Mouse (Mus musculus) left cerebral cortex, postnatal 14 days (tissue): Measurements from ENCODE around the gene Pipox. TPM values are rescaled to one million over a fixed set of nuclear protein-coding genes. Genes with fewer than 3 reads are reported as not detected.

ENCODE experiments used
- DNase-seq, 2 experiments: peaks; one replicate each; pipeline ENCODE4 v3.0.0; 2021 to 2022; ENCODE audit warnings: low spot score in 2 of 2, mixed read lengths in 1 of 2
- intact Hi-C: fragments of 180-260 bp; cut with DNase I; formaldehyde crosslinking; loops from one replicate; pipeline ENCODE4 v1.15.1; 2025
- long read RNA-seq, 2 experiments: library from polyadenylated mRNA; stranded (forward); transcript quantifications; one replicate each; pipeline ENCODE4 v2.0.0; 2021
- total RNA-seq, 2 experiments: library from RNA; stranded (reverse); gene quantifications; 2 replicates each; pipeline ENCODE4 v1.2.3; 2021

Gene Pipox
- total RNA-seq: under 1 TPM; 0.18 to 0.70 TPM
- long read RNA-seq, experiment 1, partial matches to known transcripts: 0 of 1 reads
- long read RNA-seq, experiment 1, other reads (novel, unspliced or antisense): 0 of 1 reads
- long read RNA-seq, experiment 2, partial matches to known transcripts: 0 of 1 reads
- long read RNA-seq, experiment 2, other reads (novel, unspliced or antisense): 0 of 1 reads

DNA sequence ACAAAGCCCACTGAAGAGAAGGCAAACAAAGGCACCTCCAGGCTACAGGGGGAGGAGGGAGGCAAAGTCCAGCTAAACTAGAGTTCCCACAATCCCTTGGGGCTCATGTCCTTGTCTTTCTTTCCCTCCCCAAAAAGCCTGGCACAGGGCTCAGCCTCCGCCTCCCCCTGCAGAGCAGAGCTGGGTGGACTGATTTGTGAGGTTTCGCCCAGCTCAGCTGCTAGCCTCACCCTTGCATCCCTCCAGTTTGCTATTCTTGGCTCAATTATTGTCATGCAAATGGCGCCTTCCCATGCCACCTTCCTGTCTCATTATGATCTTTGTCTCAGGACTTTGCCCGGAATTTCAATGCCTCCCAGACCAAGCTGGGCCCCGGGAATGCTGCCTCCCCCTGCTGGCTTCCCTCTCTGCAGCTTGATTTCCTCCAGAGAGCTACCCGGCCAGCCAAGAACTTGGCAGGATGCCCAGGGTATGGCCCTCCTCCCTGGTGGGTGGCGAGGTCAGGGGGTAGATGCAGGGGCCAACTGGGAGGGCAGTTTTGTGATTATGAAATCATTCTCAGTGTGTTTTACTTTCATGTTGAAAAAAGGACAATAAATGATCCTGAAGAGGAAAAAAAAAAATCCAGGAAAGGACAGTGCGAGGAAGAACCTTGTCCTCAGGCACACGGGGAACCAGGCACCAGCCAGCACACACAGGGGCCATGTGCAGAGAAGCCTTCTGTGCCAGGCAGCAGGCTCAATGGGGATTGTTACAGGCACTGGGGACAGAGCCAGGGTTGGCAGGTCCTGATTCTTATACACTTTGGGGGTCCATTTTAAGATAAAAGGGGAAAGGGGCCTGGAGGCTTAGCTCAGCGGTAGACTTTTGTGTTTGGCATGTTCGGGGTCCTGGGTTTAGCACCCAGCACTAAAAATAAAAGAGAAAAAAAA is at the start of gene Pipox:
Gene Pipox (minus strand): TSS at position 310 of the 932 bp plus-strand sequence.
- peak; percentile 78 to 80 for DNase-seq
- intact Hi-C loops: no loop called here

DNA sequence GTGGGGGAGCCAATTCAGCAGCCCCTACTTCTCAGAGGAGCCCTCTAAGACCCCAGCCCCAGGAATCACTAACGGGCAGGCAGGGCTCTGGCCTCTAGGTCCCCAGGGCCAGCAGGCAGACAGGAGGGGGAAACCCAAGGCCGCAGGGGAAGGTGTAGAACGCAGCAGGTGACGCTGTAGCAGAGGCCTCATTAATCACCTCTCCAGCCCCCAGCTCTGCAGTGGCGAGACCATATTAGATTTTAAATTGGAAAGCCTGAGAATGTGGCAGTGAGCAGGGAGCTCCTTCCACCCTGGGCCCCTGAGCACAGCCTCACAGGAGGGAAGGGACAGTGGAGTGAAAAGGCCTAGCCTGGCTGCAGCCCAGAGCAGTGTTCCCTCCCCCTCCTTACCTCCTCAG is 48.3 kb upstream of the Pipox start:
- intact Hi-C loops: no loop called here
- DNase-seq: no peak

DNA sequence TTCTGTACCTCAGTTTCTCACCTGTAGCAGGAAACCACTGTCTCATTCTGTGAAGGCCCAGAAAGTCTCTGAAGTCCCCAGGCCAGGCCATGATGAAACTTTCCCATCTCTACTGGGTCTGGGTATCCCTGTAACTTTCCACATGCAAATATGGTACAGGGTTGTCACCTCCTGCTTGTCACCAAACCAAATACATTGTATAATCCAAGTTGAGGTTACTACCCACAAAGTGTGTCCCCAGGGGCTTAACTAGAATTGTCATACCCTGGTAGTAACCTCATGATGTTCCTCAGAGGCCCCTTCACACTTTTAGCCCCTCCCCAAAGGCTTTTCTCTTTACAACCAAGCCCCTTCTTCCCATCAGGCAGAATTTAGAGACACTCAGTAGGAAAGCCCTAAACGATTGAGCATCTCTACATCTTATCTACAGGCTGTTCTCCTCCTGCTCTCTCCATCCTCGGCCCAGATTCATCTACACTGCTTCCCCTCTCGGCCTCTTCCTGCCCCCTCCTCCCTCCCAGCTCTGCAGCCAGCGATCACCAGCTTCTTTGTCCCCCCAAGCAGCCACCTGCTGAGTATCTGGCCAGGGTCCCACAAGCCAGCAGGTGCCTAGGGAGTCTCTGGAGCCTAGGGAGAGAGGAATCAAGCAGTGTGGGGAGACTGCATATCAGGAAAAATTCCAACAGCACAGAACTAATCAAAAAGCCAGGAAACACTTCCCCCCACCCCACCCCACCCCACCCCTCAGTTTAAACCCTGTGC is 43.9 kb upstream of the Pipox start:
- intact Hi-C loops: no loop called here
- DNase-seq: no peak

DNA sequence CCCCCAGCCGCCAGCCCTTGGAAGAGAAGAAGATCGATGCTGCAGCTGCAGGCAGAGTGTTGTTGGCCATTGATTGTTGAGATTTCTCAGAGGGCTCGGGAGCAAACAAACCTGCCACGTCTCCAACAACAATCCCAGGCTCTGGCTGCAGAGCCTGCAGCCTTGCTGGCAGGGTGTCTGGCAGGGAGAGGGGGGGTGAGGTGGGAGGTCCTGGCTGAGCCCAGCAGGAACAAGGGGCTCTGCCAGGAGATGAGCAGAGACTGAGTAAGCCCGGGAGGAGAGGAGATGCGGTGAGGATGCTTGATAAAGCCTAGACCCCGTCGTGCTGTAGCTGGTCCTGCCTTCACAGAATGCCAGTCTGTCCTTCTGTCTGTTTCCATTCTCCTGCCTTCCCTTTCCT is 43.0 kb upstream of the Pipox start:
- no peak for DNase-seq
- intact Hi-C loops: no loop called here

DNA sequence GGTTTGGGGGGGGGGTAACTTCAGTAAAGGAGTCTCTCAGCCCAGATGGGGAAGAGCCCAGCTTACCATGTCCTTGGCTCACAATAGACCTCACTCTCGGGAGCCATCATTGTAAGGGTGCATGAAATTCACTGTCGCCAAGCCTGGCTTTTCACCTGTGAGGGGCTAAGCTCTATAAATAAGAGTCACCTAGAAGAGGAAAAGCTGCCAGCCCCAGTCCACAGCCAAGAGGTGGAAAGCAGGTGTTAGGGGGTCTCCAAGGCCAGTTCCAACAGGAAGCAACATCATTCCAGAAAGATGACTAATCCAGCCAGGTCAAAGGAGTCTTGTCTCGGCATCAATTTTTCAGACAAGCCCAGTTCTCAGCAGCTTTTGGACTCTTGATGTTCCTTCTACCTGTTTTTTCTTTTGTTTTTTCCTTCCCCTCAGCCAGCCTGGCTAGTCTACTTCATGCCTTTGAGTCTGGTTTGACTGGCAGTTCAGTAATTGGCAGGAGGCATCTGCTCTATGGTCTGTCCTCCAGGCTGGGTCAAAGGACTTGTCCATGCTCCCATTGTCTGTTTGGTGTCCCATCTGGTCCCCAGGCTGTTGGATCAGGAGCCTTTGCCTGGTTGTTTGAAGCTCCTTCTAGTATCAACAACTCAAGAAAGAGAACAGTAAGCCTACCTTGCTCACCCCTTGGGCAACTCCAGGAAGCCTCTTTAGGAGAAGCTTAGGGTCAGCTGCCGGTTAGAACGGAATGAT is 40.8 kb upstream of the Pipox start:
- intact Hi-C loops: no loop called here
- no peak for DNase-seq

DNA sequence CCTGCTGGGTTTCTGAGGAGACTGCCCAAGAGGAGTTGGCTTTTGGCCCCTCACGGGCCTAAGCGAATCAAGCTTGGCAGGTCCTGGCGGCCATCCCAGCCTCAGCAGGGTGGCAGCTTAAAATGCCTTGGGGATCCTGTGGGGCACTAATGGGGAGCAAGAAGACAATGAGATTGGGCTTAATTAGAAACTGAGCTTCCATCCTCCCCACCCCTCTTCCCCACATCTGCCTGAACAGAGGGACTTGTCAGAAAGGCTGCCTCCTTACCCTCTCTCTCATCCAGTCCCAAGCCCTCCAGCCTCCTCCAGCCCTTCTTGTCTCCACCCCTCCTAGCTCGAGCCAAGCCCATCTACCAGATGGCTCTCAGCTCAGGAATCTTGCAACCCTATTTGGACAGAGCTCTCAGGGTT is 40.2 kb upstream of the Pipox start:
- intact Hi-C loops: no loop called here
- no peak for DNase-seq

DNA sequence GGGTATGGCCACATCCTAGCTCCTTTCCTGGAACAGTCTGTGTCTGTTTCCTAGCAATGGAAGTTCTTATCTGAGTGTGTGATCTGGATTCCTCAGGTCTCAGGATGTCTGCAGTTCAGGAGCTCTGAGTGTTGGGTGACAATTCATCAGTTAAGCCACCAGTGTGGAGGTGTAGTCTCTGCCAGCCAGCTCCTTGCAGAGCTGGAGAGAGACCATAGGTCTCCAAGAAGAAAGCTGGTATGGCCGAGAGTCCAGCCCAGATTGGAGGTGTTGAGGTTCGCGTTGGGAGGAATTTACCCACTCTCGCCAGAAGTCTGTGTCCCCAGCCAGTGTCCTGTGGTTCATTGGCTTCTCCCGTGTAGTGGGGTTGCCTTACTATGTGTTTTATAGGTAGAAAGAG is 38.7 kb upstream of the Pipox start:
- intact Hi-C loops: no loop called here
- DNase-seq: no peak

DNA sequence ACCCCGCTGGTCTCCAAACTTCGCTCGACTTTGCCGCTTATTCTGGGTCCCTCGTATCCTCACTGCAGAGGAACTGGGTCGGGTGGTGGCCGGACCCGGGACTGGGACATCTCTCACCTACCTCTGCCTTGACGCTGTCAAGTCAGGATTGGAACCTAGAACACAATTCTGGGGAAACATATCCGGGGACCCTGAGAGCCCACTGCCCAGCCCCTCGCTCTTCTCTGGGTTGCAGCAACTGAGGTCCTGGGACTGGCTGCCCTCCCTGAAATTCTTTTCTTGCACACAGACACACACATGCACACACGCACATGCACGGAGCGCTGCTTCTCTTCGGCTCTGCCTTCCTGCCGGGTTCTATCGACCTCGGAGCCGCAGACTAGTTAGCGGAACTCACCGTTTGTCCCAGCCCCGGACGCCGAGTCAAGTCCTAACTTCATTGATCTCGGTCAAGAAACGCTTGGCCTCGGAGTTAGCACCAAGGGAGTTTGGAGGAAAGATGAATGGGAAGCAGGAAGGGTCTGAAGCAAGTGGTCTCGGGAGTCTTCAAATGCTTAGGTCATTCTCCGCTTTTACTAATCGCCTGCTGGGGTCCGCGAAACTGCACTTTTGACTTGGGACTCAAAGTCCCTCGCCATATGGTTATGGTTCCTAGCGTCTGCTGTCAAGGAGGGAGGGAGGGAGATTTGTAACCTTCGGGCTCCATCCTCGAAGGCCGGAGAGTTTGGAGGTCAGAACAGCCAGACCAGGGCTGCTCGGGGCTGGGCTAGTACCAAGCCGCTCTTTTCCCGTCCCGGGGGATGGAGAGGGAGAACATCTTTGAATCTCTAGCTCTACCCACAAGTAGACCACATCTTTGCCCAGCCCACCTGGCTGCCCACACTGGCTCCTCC is 37.9 kb upstream of the Pipox start:
- no peak for DNase-seq
- intact Hi-C loops: no loop called here

DNA sequence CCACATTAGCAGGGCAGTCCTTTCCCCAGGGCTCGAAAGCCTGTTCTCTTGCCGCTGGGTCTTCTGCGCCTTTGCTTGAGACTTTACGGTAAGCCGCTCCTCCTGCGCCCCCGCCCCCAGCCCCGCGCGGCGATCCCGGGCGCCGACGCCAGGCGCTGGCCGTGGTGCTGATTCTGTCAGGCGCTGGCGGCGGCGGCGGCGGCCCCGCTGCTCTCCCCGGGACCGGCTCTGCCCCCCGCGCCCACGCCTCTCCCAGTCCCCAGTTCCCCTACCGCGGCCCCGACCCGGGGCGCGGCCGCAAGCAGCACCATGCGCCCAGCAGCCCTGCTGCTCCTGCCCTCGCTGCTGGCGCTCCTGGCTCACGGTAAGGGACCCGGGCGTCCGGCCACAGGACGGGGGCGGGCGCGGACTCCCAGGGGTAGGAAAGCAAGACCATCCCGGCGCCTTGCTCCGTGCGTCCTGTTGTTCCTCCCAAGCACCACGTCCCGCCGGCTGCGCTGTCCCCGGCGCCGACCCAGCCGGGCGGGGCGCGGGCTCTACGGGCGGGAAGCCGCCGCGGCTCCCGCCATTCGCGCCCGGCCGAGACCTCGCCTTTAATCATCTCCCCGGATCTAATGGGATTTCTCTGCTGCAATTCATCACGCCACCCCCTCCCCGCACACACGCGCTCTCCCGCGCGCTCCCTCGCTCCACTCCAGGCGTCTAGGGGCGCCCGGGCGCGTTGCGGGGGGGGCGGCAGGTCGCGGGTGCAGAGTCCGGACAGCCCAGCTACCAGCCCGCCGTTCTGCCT is 37.0 kb upstream of the Pipox start, which contains the start of gene Sez6:
Gene Sez6 (plus strand): TSS at position 50 of the 790 bp plus-strand sequence.
- intact Hi-C loops: no loop called here
- DNase-seq: peak; percentile 85

DNA sequence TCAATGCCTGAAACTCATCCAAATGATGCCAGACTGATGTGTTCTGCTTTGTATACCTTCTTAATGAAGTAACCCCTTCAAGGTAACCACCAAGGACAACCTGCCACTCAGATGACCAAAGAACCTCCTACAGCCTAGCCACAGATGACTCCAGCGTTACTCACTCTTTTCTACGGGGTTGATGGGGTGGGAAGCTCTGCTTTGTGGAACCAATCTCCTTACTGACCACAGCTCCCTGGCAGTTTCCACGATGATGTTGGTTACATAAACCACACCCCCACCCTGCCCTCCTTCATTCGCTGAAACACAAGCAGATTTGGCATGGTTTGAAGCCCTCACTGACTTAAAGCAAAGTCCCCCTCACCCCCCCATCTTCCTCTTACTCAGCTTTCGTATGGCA is 33.9 kb upstream of the Pipox start:
- no peak for DNase-seq
- intact Hi-C loops: no loop called here

DNA sequence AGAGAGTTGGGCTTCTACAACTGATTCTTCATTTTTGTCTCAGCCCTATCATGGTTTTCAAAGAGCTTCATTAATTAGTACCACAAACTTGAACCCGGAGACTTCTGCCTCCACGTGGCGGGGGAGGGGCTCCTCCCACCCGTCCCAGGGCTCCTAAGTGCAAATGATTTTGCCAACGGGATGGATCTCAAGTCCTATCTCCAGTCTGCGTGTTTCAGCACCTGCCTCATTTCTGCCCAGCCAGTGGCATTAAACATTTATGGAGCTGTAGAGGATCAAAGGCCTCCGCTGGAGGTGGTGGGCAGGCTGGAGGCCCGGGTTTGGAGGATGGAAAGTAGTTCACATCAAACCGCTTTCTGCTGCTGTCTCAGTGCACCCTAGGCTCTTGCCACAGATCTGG is 32.8 kb upstream of the Pipox start:
- DNase-seq: no peak
- intact Hi-C loops: no loop called here

DNA sequence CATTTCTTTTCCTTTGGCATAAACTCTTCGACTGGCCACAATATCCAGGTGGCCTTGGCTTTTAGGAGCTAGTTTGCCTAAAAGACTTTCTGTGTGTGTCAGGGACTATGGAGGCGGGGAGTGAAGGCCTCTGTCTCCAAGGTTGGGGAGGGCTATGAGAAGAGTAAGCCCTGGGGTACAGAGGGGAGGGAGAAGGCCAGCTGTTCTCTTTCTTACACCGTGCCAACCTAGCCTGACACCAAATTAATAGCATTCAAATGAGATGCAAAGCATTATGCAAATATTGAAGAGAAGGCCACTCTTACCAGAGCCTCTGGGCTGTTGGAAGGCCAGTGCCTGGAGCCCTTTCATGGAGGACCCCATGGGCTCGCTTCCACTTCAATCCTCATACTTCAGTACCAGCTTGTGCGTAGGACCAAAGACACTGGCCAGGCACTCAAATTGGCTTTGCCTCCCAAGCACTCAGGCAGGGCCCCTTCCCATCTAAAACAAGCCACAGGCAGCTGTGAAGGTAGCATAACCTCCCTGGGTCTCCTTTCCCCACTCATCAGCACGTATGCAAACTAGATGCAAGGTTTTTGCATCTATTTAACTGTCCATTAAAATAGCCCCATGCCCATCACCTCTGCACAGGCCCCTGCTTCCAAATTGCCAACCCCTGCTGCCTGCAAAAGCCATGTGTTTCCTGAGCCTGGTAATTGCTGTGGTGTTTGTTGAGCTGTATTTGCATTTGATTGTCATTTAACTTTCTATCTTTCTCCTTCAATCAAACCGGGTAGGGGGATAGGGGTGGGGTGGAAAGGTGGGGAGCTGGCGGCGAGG is 32.2 kb upstream of the Pipox start:
- no peak for DNase-seq
- intact Hi-C loops: no loop called here

DNA sequence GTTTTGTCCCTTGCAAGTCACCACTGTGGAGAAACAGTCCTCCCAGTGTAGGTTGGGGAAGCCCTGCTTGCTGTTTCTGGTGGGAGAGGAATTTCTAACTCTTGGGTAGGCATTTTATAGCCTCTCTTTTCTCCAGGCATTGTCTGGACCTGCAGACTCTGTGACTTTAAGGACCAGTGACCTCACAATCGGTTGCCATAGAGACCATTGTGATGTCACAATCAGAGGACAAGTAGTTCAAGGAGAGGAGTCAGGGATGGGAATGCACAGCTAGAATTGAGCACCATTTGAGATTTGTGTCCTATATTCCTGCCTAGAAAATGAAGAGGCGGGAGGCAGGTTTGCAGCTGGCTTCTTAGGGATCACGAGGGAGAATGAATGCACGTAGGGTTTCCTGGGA is 29.4 kb upstream of the Pipox start:
- intact Hi-C loops: no loop called here
- DNase-seq: no peak

DNA sequence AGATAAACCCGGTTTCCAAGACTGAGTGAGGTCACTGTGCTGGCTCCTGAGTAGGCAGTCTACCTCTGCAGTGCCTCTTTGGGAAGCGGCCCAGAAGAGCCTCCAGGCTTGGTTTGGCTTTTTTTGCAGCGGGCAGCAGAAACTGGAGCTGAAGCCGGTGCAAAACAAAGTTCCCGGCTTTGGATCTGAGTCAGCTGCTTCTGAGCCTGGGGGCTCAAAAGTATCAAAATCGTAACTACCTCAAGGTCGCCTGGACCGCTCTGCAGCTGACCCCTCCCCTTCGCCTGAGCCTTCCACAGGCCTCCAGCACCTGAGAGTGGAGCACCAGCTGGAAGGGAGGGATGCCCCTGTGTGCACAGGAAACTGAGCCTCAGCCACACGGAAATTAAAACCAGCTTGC is 23.3 kb upstream of the Pipox start:
- intact Hi-C loops: no loop called here
- DNase-seq: no peak

DNA sequence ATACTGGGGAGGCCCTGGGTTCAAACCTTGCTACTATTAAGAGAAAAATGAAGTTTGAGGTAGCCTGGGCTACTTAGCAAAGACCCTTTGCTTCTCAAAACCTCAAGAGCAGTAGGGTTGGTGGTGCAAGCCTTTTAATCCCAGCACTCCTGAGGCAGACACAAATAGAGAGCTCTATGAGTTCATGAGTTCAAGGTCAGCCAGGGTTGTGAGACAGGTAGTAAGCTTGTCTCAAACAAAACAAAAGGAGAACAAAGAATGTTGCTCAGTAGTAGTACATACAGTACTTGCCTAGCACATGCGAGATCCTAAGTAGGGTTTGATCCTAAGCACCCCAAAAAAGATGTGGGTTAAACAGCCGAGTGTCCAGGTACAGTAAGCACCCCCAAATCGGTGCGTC is 22.8 kb upstream of the Pipox start:
- no peak for DNase-seq
- intact Hi-C loops: no loop called here

DNA sequence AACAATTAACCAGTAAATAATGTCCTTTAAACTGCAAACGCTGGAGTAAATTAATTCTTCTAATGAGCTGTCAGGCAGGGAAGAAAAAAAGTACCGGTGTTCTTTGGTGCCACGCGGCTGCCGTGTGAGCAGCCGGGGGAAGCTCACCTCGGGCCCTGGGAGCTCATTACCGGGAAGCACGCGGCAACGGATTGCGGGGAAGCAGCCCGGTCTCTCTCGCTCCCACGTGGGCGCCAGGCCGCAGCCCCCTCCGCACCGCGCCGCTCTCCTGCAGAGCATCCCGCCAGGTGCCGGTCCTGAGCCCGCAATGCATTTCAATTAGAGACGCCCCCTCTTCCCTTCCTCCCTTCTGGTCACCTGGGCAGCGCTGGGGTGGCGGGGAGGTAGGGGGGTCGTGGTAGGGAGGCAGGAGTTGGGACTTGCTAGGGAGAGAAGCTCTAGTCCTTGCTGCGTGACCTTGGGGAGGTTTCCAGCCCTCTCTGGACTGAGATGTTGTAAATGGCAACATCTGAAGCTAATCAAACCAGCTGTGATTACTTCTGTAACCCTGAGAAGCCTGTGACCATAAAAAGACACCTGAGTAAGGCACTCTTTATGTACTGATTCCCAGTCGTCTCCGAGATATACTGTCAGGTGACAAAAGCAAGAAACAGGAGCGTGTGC is 20.8 kb upstream of the Pipox start:
- intact Hi-C loops: no loop called here
- no peak for DNase-seq

DNA sequence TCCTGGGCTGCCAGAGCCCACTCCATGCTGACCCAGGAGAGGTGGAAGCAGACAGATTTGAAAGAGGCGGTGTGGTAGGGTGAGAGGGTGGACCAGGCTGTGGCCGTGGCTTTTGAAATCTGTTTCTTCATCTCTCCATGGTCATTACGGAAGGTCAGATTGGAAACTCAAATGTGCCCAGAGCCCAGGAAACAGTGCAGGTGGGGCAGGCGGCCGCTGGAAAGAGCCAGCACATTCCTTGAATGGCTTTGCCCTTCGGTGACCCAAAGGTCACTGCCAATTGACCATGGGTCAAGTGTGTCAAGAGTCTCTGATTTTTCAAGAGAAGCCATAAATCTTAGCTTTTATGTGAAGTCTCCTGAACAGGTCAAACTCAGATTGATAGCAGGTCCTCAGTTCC is 19.6 kb upstream of the Pipox start:
- DNase-seq: no peak
- intact Hi-C loops: no loop called here
